Mouse (Mus musculus): Measurements from ENCODE around the gene Cldn6.

The Cldn6 gene

DNA sequence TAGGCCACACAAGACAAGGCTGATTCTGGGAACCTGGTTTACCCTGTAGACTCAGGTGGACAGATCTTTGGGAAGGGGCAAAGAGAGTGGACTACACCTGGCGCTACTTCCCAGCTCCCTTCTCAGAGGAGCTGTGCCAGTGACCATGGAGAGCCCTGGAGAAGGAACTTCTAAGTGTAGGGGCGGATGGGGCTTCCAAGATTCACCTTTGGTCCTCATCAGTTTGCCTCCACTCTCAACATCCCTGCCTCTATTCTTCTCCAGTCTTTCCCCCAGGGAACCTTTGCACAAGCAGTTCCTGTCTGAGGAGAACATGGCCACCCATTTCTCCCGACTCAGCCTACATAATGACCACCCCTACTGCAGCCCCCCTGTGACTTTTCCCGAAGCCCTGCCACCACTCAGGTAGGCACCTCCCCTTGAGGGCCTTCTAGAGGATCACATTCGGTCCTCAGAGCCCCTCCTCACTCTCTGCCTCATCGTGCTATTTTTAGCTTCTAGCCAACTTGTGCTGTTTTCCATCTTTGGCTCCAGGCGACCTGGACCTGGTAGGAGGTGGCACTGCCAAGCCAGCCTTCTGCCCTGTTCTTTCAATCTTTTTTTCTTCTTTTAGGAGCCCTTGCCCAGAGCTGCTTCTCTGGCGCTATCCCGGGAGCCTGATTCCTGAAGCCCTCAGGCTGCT is 4.6 kb upstream of the Cldn6 start:
- no peak for DNase-seq (ENCODE audit: extremely low spot score, low read depth, low spot score)

DNA sequence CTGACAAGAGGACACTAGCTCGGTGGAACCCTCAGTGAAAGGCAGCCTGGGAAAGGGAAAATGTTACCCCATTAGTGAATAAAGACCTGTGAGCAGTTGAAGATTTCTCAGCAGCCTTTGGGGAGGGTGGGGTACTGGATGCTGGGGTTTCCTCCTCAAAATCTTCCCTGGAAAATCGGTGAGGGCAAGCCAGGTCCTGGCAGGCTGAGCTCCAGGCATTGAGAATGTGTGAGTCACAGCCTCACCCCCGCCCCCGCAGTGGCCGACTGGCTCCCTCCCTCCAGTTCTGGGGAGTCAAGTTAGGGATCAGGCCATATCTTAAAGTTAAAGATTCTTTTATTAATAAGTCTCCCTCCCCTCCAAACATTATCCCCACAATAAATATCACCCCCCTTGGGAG is 3.9 kb upstream of the Cldn6 start:
- DNase-seq (ENCODE audit: extremely low spot score, low read depth, low spot score) = no peak

- no peak for DNase-seq (ENCODE audit: extremely low spot score, low read depth, low spot score)
Measured at GRCm38 (mm10) chr17:23675564-23676281, 3.3 kb upstream of the Cldn6 start.

GRCm38 (mm10) chr17:23676473-23677031 is 2.5 kb upstream of the Cldn6 start:
- no peak for DNase-seq (ENCODE audit: extremely low spot score, low read depth, low spot score)

GRCm38 (mm10) chr17:23677236-23677679 is 1.8 kb upstream of the Cldn6 start, which contains the start of gene Tnfrsf12a:
TSS of gene Tnfrsf12a (minus strand) at chr17:23677468.
- no peak for DNase-seq (ENCODE audit: extremely low spot score, low read depth, low spot score)

GRCm38 (mm10) chr17:23680336-23680735 is 1.3 kb downstream of the Cldn6 start:
- DNase-seq (ENCODE audit: extremely low spot score, low read depth, low spot score) = no peak

DNA sequence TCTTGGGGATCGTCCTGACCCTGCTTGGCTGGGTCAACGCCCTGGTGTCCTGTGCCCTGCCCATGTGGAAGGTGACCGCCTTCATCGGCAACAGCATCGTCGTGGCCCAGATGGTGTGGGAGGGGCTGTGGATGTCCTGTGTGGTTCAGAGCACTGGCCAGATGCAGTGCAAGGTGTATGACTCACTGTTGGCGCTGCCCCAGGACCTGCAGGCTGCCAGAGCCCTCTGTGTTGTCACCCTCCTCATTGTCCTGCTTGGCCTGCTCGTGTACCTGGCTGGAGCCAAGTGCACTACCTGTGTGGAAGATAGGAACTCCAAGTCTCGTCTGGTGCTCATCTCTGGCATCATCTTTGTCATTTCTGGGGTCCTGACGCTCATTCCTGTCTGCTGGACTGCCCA is 2.0 kb downstream of the Cldn6 start:
- DNase-seq (ENCODE audit: extremely low spot score, low read depth, low spot score) = no peak

GRCm38 (mm10) chr17:23682092-23682491 is 3.0 kb downstream of the Cldn6 start:
- no peak for DNase-seq (ENCODE audit: extremely low spot score, low read depth, low spot score)

GRCm38 (mm10) chr17:23682530-23682929 is 3.5 kb downstream of the Cldn6 start:
- DNase-seq (ENCODE audit: extremely low spot score, low read depth, low spot score) = no peak

DNA sequence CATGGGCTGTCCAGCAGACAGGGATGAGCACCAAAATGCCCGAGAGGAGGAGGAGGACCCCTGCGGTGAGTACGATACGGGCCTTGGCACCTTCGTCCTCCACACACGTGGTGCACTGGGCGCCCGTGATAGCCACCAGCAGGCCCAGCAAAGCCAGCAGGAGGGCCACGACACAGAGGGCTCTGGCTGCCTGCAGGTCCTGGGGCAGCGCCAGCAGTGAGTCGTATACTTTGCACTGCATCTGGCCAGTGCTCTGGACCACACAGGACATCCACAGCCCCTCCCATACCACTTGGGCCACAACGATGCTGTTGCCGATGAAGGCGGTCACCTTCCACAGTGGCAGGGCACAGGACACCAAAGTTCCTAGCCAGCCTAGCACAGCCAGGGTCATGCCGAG is 4.2 kb downstream of the Cldn6 start:
- no peak for DNase-seq (ENCODE audit: extremely low spot score, low read depth, low spot score)

DNA sequence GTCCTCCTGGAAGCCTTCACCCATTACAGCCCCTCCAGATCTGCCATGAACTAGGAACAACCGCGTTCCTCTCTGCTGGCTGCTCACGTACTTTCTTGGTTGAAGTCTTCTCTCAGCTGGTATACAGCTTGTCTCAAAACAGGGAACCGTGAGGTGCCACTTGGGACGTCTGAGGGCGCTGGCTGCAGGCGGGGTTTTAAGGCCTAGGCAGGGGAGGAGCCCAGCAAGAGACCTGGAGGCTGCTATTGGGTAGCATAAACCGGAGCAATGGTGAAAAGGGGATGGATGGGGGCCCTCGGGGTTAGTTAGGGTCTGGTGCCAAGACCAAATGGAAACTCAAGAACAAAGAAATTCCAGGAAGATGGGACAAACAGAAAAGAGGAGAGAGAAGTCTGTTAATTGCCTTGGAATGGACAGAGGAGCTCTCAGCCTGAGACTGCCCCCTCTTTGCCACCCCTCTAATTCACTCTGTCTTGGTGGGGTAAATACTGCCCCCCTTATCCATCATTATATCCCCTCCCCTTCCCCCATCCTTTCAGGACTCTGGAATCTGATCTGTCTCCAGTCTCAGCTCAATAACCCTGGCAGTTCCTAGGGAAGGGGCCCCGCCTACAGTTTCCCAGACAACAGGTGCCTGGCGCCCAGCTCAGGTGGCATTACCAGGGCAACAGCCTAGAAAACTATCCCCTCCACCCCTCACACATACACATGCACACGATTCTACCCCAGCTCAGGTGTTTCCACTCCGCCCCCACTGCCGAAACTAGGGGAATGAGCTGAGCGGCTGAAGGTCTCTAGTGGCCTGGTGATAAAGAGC is 5.0 kb downstream of the Cldn6 start, which contains the start of gene Cldn9:
Gene Cldn9, minus strand, starts transcription at position 171 of the 817 bp plus-strand sequence.
- no peak for DNase-seq (ENCODE audit: extremely low spot score, low read depth, low spot score)

DNA sequence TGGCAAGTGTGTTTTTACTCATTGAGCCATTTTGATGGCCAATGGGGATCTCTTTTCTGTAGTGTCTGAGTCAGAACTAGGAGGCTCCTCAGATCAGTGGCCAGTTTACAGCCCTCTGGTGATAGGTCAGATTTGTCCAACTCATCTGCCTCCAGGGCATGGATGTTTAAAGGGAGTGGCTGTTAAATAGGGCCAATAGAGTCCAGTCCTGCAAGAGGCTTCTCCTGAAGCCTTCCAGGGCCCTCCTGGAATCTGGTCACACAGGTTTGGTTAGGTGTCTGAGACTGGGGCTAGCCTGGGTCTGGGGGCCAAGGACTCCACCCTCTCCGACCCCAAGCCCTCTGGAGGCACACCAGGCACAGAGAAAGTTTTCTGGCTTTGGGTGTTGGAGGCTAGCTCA is 15.4 kb downstream of the Cldn6 start:
- no peak for DNase-seq (ENCODE audit: extremely low spot score, low read depth, low spot score)

DNA sequence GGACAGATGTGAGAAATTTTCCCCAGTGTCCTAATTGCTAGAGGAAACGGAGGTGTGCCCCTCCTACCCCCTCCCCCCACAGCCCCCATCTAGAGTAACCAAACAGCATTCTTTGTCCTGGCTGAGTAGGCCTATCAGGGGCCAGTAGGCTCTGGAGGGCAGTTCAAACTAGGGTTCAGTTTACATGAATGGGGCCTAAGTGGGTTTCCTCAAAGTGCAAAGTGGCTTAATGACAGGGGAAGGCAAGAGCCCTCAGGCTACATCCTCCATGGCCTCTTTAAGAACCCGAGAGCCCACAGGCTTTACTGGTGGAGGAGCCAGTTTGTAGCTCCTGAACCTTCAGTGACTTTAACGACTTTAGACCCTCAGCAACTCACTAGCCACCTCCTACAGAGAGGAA is 16.8 kb downstream of the Cldn6 start:
- no peak for DNase-seq (ENCODE audit: extremely low spot score, low read depth, low spot score)

- DNase-seq (ENCODE audit: extremely low spot score, low read depth, low spot score) = no peak
Measured at GRCm38 (mm10) chr17:23699131-23700077, 20.4 kb downstream of the Cldn6 start.

- DNase-seq (ENCODE audit: extremely low spot score, low read depth, low spot score) = no peak
Measured at GRCm38 (mm10) chr17:23700079-23700478, 21.0 kb downstream of the Cldn6 start.

- no peak for DNase-seq (ENCODE audit: extremely low spot score, low read depth, low spot score)
Measured at GRCm38 (mm10) chr17:23703301-23703700, 24.3 kb downstream of the Cldn6 start.

GRCm38 (mm10) chr17:23704741-23705140 is 25.7 kb downstream of the Cldn6 start:
- DNase-seq (ENCODE audit: extremely low spot score, low read depth, low spot score) = no peak

- no peak for DNase-seq (ENCODE audit: extremely low spot score, low read depth, low spot score)
Measured at GRCm38 (mm10) chr17:23705525-23706104, 26.6 kb downstream of the Cldn6 start.

- DNase-seq (ENCODE audit: extremely low spot score, low read depth, low spot score) = no peak
Measured at GRCm38 (mm10) chr17:23706212-23706611, 27.2 kb downstream of the Cldn6 start.

- DNase-seq (ENCODE audit: extremely low spot score, low read depth, low spot score) = no peak
Measured at GRCm38 (mm10) chr17:23717003-23717402, 38.0 kb downstream of the Cldn6 start.
